Mouse (Mus musculus): ENCODE results near the gene Gpcpd1. TPM values are rescaled to one million over a fixed set of nuclear protein-coding genes. Genes with fewer than 3 reads are reported as not detected.

Gene Gpcpd1
- total RNA-seq, 2 experiments from 2014 or later, result 276 to 306 TPM

- ATAC-seq (replicated peaks; ENCODE audit: low FRiP score, poor library complexity, severe bottlenecking), result no peak
Measured at GRCm38 (mm10) chr2:132498344-132498743, 89.2 kb downstream of the Gpcpd1 start.

- no peak for ATAC-seq (replicated peaks; ENCODE audit: low FRiP score, poor library complexity, severe bottlenecking)
Measured at GRCm38 (mm10) chr2:132497412-132498135, 90.0 kb downstream of the Gpcpd1 start.

GRCm38 (mm10) chr2:132493184-132493583 lies 94.3 kb downstream of the Gpcpd1 start:
- ATAC-seq (replicated peaks; ENCODE audit: low FRiP score, poor library complexity, severe bottlenecking), result no peak

- ATAC-seq (replicated peaks; ENCODE audit: low FRiP score, poor library complexity, severe bottlenecking), result no peak
Measured at GRCm38 (mm10) chr2:132485454-132485853, 102.1 kb downstream of the Gpcpd1 start.

GRCm38 (mm10) chr2:132481547-132481946 lies 106.0 kb downstream of the Gpcpd1 start:
- ATAC-seq (replicated peaks; ENCODE audit: low FRiP score, poor library complexity, severe bottlenecking), result no peak

Other genes with a start within 250 kb of the Gpcpd1 start
- not detected in 2 replicates for gene Prokr2, start 202.3 kb downstream of the Gpcpd1 start, total RNA-seq (2015; ENCODE audit: low replicate concordance)
- not detected in 2 replicates for gene Prokr2, start 202.3 kb downstream of the Gpcpd1 start, total RNA-seq (2017; ENCODE audit: low replicate concordance)
- gene Shld1, start 99.2 kb upstream of the Gpcpd1 start, total RNA-seq (2015; ENCODE audit: low replicate concordance), result 13.4 and 14.4 TPM in 2 replicates
- gene Shld1, start 99.2 kb upstream of the Gpcpd1 start, total RNA-seq (2017; ENCODE audit: low replicate concordance), result 8.1 and 9.8 TPM in 2 replicates
- gene Chgb, start 193.5 kb upstream of the Gpcpd1 start, total RNA-seq (2015; ENCODE audit: low replicate concordance), result not detected in 2 replicates
- gene Chgb, start 193.5 kb upstream of the Gpcpd1 start, total RNA-seq (2017; ENCODE audit: low replicate concordance), result not detected in 2 replicates
- gene Trmt6, start 228.3 kb upstream of the Gpcpd1 start, total RNA-seq (2015; ENCODE audit: low replicate concordance), result 2.9 and 12.6 TPM in 2 replicates
- gene Trmt6, start 228.3 kb upstream of the Gpcpd1 start, total RNA-seq (2017; ENCODE audit: low replicate concordance), result 4.3 and 7.7 TPM in 2 replicates
- 10.9 and 13.0 TPM in 2 replicates for gene Mcm8, start 228.4 kb upstream of the Gpcpd1 start, total RNA-seq (2015; ENCODE audit: low replicate concordance)
- gene Mcm8, start 228.4 kb upstream of the Gpcpd1 start, total RNA-seq (2017; ENCODE audit: low replicate concordance), result 2.5 and 8.3 TPM in 2 replicates

All from erythroid progenitor cell, adult 5-6 weeks (primary cell).